Mouse (Mus musculus) inflammation-experienced regulatory T-cells, adult 16 weeks (primary cell): Measurements from ENCODE around the gene Olfr624. TPM values are rescaled to one million over a fixed set of nuclear protein-coding genes. Genes with fewer than 3 reads are reported as not detected.

Experiments
- polyA plus RNA-seq: library from polyadenylated mRNA; unstranded; fragments of 100-300 nt; shearing (Covaris generic); gene quantifications from one replicate; pipeline ENCODE4 v1.2.1, GENCODE M21; 2017

Olfr624 gene
- polyA plus RNA-seq, result not detected

DNA sequence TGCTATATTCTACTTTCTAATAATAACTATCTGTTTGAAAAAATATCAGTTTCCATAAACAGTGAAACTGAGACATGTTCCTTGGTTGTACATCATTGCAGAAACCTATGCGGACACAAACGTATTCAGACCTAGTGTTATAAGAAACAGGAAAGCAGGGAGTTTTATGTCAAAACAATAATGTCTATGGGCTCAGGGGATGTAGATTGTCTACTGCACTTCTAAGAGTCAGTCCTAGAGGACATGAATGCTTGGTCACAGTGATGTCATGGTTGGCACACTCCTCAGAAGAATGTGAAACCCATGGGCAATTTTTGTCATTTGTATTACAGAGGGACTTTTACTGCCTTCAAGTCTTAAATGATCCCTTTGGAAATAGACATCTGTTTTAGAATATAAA is at the start of gene Olfr624:
Olfr624 (minus strand) TSS at position 101 of the 400 bp plus-strand sequence.

DNA sequence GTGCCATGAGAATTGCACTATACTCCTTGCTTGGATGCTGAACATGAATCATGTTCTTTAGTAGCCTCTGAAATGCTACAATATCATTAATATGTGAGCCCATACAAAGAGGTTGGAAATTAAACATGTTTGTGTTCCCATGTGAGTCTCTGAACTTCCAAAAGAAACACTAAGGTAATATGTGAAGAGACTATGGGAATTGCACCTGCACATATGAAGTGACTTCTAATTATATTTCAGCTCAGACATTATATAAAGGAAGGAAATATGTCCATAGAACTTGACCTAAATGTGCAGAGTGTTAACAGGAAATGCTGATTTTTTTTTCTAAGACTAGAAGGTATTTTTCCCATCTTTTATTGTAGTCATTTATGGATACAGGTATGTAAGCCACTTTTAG is 43.4 kb upstream of the Olfr624 start, which contains the start of gene Olfr243:
Olfr243 (plus strand) TSS at position 301 of the 400 bp plus-strand sequence.

DNA sequence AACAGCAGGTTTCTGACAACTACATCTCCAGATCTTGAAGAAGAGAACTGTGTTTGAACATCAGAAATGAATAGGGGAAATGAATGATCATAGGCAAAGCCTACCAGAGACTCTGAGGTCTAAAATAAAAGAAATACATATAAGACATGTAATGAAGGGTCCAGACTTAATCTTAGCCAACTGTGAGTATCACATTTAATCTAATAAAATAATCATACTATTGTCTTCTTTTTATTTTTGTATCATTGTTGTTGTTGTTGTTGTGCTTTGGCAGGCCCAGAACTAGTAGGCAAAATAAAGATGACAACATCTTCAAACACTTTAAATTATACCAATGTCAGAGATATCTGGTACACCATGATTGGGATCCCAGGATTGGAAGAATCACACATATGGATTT is 11.4 kb upstream of the Olfr624 start, which contains the start of gene Olfr625-ps1:
Olfr625-ps1 (plus strand) TSS at position 301 of the 400 bp plus-strand sequence.

DNA sequence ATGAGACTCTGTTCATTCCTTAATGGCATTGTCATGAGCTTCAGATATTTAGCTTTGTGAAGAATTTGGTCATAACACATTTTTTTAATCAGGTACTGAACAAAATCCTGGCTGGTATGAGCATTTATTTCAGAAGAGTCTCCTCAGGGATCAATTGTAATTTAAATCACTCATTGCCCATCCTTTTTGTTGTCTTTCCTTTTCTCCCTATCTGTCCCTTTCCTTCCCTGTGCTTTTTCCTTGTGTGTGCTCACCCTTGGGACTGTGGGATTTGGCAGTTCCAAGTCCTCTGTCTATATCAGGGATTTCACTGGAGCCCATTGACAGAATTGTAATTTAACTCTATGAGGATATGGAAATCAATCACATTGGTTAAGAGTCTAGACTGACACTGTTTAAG is 7.4 kb downstream of the Olfr624 start, which contains the start of gene Olfr623:
Olfr623 (minus strand) TSS at position 101 of the 400 bp plus-strand sequence.

DNA sequence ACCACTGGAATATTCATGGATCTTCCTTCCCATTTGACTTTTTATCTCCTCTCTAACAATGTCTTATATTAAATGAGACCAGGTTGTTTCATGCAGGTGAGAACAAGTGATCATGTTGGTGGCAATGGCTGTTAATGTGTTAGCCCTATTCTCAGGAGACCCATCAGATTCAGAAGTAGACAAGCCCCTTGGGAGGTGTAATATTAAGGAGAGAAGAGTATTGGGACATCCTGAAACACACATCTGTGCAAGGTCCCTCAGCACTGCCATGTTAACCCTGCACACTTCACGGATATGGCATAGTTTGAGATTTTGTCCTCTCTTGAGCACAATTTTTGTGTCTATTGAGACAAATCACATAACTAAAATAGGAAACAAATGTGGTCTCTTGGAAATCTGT is 28.4 kb downstream of the Olfr624 start, which contains the start of gene Olfr622:
Olfr622 (minus strand) TSS at position 101 of the 400 bp plus-strand sequence.

Other genes with a start within 250 kb of the Olfr624 start
- gene Olfr605, start 225.8 kb downstream of the Olfr624 start, polyA plus RNA-seq, result not detected
- not detected for gene Olfr606, start 222.1 kb downstream of the Olfr624 start, polyA plus RNA-seq
- gene Olfr607, start 207.0 kb downstream of the Olfr624 start, polyA plus RNA-seq, result 0.07 TPM
- gene Olfr608, start 201.3 kb downstream of the Olfr624 start, polyA plus RNA-seq, result not detected
- not detected for gene Olfr609, start 173.1 kb downstream of the Olfr624 start, polyA plus RNA-seq
- gene Olfr610, start 159.1 kb downstream of the Olfr624 start, polyA plus RNA-seq, result not detected
- gene Olfr611, start 150.3 kb downstream of the Olfr624 start, polyA plus RNA-seq, result not detected
- gene Olfr612, start 128.5 kb downstream of the Olfr624 start, polyA plus RNA-seq, result not detected
- gene Olfr613, start 123.1 kb downstream of the Olfr624 start, polyA plus RNA-seq, result not detected
- gene Olfr615, start 115.1 kb downstream of the Olfr624 start, polyA plus RNA-seq, result not detected
- gene Olfr616, start 102.0 kb downstream of the Olfr624 start, polyA plus RNA-seq, result not detected
- not detected for gene Olfr617, start 98.1 kb downstream of the Olfr624 start, polyA plus RNA-seq
- not detected for gene Olfr618, start 81.1 kb downstream of the Olfr624 start, polyA plus RNA-seq
- not detected for gene Olfr619, start 70.6 kb downstream of the Olfr624 start, polyA plus RNA-seq
- gene Olfr620, start 58.7 kb downstream of the Olfr624 start, polyA plus RNA-seq, result not detected
- gene Olfr622, start 28.5 kb downstream of the Olfr624 start, polyA plus RNA-seq, result not detected
- not detected for gene Olfr623, start 7.5 kb downstream of the Olfr624 start, polyA plus RNA-seq
- gene Olfr625-ps1, start 11.5 kb upstream of the Olfr624 start, polyA plus RNA-seq, result not detected
- gene Olfr243, start 43.5 kb upstream of the Olfr624 start, polyA plus RNA-seq, result not detected
- not detected for gene Olfr628, start 59.2 kb upstream of the Olfr624 start, polyA plus RNA-seq
- gene Olfr629, start 73.8 kb upstream of the Olfr624 start, polyA plus RNA-seq, result not detected
- gene Olfr630, start 86.1 kb upstream of the Olfr624 start, polyA plus RNA-seq, result not detected
- gene Olfr69, start 100.4 kb upstream of the Olfr624 start, polyA plus RNA-seq, result not detected
- gene Olfr68, start 108.5 kb upstream of the Olfr624 start, polyA plus RNA-seq, result not detected
- not detected for gene Olfr67, start 120.6 kb upstream of the Olfr624 start, polyA plus RNA-seq
- 122 TPM for gene Hbb-bt, start 142.8 kb upstream of the Olfr624 start, polyA plus RNA-seq
- 599 TPM for gene Hbb-bs, start 156.9 kb upstream of the Olfr624 start, polyA plus RNA-seq
- not detected for gene Hbb-bh2, start 169.3 kb upstream of the Olfr624 start, polyA plus RNA-seq
- gene Hbb-bh1, start 172.0 kb upstream of the Olfr624 start, polyA plus RNA-seq, result not detected
- gene Hbb-y, start 182.0 kb upstream of the Olfr624 start, polyA plus RNA-seq, result not detected
- not detected for gene Olfr66, start 215.1 kb upstream of the Olfr624 start, polyA plus RNA-seq
- gene Olfr64, start 223.3 kb upstream of the Olfr624 start, polyA plus RNA-seq, result not detected
- gene Olfr65, start 232.3 kb upstream of the Olfr624 start, polyA plus RNA-seq, result not detected